Mouse (Mus musculus): ENCODE measurements around the gene Nqo2.
"Not testable (repeated sequence)": the region's sequence is repeated elsewhere in the genome, so short reads cannot be mapped to it uniquely, and the experiment has no call there.

The Nqo2 gene

GRCm38 (mm10) chr13:33964206-33965046 is at the start of gene Nqo2:
Gene Nqo2 (plus strand): TSS chr13:33964687.
- DNase-seq (ENCODE audit: extremely low read depth, low read depth, low spot score), result peak; percentile 16

GRCm38 (mm10) chr13:33921041-33921440 is 43.4 kb upstream of the Nqo2 start:
- DNase-seq (ENCODE audit: extremely low read depth, low read depth, low spot score), result no peak

- no peak for DNase-seq (ENCODE audit: extremely low read depth, low read depth, low spot score)
Measured at GRCm38 (mm10) chr13:33921699-33922098, 42.8 kb upstream of the Nqo2 start.

DNA sequence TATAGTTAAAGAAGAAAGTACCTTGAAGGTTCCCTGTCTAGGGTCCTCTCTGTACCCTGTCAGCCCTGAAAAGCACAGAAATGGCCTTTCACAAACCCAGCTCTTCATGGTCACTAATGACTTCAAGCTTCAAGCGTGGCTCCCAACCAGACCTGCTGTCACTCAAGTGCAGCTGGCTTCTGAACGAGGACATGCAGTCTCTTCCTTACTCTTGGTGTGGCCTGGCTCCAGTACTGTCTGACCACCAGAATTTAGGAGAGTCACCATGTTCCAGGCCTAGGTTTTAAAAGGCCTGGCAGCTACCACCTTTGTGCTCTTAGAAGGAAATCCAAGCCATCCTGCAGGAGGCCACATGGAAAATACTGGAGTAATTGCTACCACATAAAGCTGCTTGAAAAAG is 34.2 kb upstream of the Nqo2 start:
- DNase-seq (ENCODE audit: extremely low read depth, low read depth, low spot score), result no peak

DNA sequence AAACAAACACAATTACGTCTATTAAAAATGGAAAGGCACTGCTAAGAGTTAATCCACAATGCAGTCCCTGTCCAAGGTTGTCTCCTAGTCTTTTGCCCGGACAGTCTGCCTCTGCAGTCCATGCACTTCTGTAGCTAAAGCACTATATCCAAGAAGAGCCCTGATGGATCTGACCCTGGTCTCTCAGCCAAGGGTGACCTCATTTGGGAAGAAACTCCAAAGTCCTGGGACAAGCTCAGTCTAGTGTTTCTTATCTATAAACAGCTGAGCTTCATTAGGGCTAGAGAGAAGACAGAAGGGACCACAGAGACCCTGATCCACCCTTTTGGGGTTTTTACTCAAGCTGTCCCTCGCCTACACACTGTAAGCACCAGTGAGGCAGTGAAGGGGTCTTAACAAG is 33.6 kb upstream of the Nqo2 start:
- no peak for DNase-seq (ENCODE audit: extremely low read depth, low read depth, low spot score)

DNA sequence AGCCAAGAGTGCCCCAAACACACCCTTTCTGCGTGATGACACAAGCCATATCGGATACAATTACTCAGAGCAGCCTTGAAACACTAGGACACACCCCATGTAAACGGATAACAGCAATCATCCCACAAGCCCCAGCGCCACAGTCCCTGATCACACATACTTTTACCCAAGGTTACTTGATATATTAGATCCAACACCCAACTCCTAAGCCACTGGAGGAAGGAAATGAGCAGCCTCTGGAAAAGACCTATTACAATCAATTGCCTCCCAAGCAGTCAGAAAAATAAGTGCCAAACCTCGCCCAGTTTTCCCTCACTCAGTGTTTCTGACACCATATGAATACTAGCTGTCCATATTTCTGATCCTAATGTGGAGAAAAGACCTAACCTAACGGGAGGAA is 29.7 kb upstream of the Nqo2 start:
- DNase-seq (ENCODE audit: extremely low read depth, low read depth, low spot score), result no peak

DNA sequence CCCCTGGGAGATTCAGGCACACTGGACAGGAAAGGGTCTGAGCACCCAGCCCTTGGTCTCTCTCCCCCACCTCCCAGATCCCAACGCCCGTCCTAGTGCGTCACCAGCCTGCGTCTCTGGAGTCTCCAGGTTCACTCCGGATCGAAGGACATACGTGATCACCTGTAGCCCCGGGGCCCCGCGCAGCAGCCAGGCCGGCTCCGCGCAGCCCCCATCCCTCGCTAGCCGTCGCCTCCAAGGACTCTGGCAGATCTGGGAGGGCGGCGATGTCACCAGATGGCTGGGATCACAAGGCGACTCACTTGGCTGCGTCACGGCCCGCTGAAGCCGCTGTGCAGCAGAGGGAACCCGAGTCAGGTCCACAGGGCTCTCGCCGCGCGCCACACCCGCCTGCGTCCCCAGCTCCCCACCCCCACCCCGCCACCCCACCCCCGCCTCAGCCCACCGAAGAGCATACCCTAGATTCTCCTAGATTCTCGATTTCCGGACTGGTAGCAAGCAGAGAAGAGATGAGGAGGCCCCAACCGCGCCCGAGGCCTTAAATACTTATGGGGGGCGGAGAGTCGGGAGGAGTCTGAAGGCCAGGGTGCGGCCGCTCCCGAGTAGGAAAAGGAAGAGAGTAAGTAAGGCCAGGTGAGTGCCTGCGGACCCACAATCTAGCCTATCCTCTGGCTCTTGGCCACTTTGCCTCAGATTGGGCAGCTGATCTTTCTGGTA is 28.9 kb upstream of the Nqo2 start:
- DNase-seq (ENCODE audit: extremely low read depth, low read depth, low spot score), result no peak

DNA sequence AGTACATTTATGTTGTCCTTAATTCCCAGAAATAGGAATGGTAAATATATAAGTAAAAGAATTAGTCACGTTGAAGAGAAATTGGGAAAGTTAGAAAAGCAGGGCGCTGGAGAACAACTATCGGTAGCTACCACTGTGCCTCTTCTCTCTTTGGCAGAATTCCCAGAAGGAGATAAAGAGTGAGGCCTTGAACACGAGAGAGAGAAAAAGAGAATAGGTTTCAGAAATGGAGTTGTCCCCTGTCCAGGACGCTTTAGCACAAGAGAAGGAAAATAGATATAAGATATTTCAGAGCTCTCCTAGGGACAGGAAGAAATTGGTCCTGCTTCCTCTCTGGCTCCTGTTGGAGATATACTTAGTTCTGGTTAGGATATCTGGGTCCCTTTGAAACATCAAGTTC is 27.3 kb upstream of the Nqo2 start:
- DNase-seq (ENCODE audit: extremely low read depth, low read depth, low spot score), result no peak

GRCm38 (mm10) chr13:33937587-33937986 is 26.9 kb upstream of the Nqo2 start:
- DNase-seq (ENCODE audit: extremely low read depth, low read depth, low spot score), result not testable (repeated sequence)

GRCm38 (mm10) chr13:33941288-33941808 is 23.1 kb upstream of the Nqo2 start:
- no peak for DNase-seq (ENCODE audit: extremely low read depth, low read depth, low spot score)

DNA sequence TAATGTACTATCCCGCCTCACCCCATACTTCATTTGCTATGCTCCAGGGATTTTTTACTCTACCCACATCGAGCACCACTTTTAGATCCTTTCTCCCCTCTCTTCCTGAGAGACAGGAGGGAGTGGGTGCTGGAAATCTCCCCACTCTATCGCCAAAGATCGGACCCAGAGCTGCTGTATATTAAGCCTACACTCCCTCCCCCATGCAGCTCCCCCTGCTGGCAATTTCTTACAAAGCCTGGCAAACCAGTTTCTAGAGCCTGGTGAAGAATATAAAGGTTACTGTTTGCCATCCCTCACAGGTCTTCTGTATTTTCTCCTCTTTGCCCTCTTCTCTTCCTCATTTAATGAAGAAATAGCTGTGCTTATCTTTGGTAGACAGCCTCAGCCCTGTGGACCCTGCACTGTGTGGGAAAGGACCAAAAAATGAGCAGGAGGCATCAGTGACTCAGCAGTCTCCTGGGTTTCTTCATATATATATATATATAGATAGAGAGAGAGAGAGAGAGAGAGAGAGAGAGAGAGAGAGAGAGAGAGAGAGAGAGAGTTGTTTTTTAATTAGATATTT is 22.2 kb upstream of the Nqo2 start:
- no peak for DNase-seq (ENCODE audit: extremely low read depth, low read depth, low spot score)

GRCm38 (mm10) chr13:33951308-33952074 is 13.0 kb upstream of the Nqo2 start:
- DNase-seq (ENCODE audit: extremely low read depth, low read depth, low spot score), result no peak

GRCm38 (mm10) chr13:33952075-33952449 is 12.4 kb upstream of the Nqo2 start:
- DNase-seq (ENCODE audit: extremely low read depth, low read depth, low spot score), result no peak

DNA sequence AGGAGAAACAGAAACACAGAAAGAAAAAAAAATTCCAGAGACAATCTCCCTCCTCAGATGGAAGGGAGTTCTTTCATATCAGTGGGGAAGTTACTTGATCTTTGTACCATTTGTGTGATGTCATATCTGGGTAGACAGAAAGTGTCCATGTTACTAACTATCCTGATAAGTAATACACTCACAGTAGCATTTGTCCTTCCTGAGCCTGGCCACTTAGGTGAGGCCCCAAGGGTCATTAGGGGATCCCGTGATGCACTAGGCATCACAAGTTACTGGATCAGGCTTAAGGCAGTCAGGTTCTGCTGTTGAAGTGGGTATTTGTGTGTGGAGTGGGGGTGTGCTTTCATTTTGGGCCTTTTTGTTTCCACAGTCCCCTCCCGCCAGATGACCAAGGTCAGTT is 11.5 kb upstream of the Nqo2 start:
- no peak for DNase-seq (ENCODE audit: extremely low read depth, low read depth, low spot score)

DNA sequence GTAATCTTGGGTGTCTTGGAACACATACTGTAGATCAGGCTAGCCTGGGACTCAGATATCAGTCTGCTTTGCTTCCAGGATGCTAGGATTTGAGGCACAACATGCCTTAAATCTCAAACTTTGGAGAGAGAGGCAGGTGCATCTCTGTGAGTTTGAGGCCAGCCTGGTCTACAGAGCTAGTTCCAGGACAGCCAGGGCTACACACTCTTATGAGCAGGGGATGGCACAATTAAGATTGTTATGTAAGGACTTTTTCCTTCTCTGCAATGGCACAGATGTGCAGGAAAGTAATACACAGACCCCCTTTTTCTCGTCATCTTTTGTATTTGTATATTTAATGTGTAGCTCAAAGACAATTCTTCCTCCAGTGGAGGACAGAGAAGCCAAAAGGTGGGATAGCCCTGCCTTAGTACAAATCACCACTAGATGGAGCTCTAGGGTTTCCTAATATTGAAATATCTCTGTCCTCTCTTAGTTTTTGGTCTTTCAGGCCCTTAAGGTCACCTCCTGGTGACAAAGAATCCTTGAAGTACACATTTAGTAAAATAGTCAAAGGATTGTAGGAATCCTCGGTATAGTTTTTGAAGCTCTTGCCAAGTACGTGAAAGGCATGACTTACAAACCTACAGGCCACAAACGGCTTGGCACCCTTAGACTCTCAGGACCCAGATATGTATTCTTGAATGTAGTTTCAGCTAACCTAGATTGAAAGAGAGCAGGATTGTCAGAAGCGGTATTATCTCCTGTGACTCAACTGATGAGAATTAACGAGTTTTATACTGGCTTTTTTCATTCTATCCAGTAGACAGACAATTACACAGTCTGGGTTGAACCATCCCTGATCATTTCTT is 7.7 kb upstream of the Nqo2 start:
- DNase-seq (ENCODE audit: extremely low read depth, low read depth, low spot score), result no peak

DNA sequence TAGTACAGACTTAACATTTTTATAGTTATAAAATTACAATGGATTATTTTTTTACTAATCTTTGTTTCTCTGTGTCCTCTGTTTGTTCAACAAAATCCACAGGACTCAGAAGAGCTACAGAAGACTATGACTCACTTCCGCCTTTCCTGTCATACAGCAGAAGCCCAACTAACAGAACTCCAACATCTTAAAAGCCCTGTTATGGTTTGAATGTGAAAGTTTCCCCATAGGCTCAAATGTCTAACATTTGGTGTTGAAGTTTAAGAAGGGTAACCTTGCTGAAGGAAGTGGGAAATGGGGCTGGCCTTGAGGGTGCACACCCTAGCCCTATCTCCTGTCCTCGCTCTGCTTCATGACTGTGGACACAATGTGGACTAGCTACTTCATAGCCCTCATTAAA is 4.7 kb upstream of the Nqo2 start:
- no peak for DNase-seq (ENCODE audit: extremely low read depth, low read depth, low spot score)

DNA sequence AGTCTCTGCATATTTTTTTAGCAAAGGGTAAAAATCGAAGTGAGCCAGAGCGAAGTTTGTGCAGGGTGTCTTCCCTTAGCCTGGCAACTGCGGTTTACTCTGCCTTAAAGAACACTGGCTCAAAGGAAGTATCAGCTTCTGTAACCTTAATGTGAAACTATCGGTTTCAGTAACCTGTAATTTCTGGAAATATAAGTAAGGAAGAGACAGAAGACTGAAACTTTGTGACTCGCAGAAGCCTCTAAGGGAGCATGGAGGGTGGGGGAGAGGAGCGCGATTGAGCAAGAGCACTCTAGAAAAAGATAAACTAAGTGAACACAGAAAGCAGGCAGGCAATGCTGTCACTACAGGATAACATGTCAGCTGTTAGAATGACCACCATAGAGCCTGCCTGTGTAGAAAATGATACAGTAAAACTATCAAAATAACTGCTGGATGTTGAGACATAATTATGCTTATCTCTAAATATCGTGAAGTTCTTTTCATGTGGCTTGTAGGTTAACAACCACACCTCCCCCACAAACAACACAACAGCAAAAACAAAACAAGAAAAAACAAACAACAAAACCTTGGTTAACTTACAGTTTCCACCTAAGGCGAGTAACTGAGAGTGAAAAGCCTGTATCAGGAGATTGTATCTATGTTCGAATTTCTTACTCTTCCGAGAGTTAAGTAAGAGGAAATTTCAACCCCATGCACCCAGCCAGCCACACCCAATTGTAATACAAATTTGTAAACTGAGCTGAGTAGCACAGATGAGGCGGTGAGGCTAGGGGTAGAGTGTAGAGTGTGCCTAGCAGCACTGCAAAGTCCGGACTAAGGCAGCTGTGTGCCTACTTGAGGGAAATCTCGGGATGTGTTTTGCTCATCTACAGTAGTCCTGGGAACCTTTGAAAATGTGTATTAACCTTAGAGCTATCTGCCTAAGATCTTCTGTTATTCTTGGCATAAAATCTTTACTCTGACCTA is 853 bp downstream of the Nqo2 start:
- no peak for DNase-seq (ENCODE audit: extremely low read depth, low read depth, low spot score)

DNA sequence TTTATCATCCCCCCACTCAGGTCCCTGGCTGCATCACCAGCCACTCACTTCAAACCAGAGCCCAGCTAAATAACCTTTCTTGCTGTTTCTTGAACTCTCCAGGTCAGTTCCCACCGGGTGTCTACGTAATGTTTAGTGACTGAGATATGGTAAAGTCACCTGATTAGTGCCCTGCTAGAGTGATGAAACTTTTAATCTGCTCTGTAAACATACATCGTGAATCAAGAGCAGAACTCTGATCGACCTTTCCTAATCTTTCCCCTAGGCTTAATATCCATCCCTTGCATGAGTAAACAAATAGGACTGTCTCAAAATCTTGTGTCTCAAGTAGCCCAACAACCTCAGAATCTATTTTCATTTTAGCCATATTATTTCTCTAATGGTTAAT is 1.5 kb downstream of the Nqo2 start:
- DNase-seq (ENCODE audit: extremely low read depth, low read depth, low spot score), result no peak

DNA sequence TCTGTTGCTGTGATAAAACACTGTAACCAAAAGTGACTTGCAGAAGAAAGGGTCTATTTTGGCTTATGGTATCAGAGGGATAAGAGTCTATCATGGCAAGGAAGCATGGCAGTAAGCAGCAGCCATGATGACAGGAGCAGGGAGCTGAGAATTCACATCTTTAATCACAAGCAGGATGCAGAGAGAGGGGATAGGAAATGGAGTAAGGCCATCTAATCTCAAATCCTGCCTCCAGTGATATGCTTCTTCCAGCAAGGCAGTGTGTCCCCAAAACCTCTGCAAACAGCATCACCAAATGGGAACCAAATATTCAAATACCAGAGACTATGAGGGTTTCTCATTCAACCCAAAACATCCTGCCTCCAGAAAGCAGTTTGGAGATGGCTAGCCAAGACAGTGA is 2.1 kb downstream of the Nqo2 start:
- DNase-seq (ENCODE audit: extremely low read depth, low read depth, low spot score), result no peak
